Mouse (Mus musculus): ENCODE measurements around the gene Egfl7. TPM values are rescaled to one million over a fixed set of nuclear protein-coding genes. Genes with fewer than 3 reads are reported as not detected.

Egfl7 gene
- polyA plus RNA-seq, 1 experiment from 2014 or later, result 77.4 TPM

DNA sequence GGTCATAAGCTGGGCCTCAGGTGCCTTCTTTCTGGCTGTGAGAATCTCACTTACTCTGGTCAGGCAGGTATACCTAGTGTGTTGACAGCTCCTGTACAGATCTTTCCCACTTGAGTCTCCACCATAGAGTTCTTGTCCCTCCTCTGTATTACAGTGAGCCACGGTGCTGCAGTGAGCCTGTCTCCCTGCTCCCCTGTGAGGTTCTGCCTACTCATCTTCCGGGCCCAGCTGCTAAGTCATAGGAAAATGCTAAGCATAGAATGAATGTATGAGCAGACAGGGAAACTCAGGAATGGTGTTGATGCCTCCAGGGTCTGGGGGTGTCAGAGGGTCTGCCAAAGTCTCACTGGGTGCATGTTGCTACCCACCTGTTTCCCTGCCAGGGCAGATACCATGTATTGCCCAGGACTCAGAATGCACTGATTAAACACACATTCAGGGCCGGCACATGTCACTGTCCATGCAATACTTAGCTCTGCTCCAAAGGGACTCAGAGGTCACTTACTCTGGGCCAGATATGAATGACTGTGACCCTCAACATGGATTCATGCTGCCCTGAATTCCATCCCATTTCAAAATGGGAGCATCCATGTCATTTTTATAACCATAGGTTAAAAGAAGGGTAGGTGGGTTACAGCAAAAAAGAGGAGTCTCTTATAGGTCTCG is 35.8 kb downstream of the Egfl7 start:
- H3K9me3 ChIP-seq, result no peaks in the 10 kb centered on the region
- ATAC-seq (ENCODE audit: insufficient number of reproducible peaks, insufficient read depth, low FRiP score, low TSS enrichment, low read depth), result no peak
- H3K27ac ChIP-seq, result no peak overlapping the region
- no peaks in the 10 kb centered on the region for H3K36me3 ChIP-seq
- H3K9ac ChIP-seq (replicated peaks), result no peak overlapping the region
- H3K4me2 ChIP-seq, result no peak overlapping the region
- H3K4me3 ChIP-seq (replicated peaks), result no peak overlapping the region
- no peaks in the 10 kb centered on the region; the same call in 1 of the 2 replicates for H3K27me3 ChIP-seq
- 81% methylated on average over 4 of the region's 4 CpGs for WGBS
- no peaks in the 10 kb centered on the region for H3K4me1 ChIP-seq (replicated peaks)

DNA sequence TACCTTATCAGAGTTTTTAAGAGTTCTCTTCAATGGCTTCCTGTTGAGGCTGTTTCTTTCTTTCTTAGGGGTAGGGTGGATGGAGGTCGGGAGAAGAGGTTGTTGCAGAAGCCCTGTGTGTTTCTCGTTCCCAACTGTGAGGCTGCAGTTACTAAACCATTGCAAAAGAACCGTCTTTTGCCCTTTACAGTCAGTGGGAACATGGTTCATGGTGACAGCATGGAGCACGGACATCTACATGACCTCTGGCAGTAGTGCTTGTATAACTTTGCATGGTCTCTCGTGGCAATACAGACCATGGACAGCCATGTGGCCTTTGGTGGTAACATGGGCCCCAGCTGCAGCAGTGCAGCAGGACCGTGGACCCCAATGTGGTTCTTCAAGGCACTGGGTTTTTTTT is 37.5 kb downstream of the Egfl7 start:
- Histone ChIP-seq H3K27me3 (no peaks in the 10 kb centered on the region; the same call in 1 of the 2 replicates), H3K4me3 (replicated peaks) (no peak overlapping the region), H3K9me3 (no peaks in the 10 kb centered on the region), H3K36me3 (no peaks in the 10 kb centered on the region), H3K27ac (no peak overlapping the region), H3K4me2 (no peak overlapping the region), H3K9ac (replicated peaks) (no peak overlapping the region), H3K4me1 (replicated peaks) (no peaks in the 10 kb centered on the region)
- no peak for ATAC-seq (ENCODE audit: insufficient number of reproducible peaks, insufficient read depth, low FRiP score, low TSS enrichment, low read depth)
- WGBS, result 82% methylated on average over 6 of the region's 6 CpGs

DNA sequence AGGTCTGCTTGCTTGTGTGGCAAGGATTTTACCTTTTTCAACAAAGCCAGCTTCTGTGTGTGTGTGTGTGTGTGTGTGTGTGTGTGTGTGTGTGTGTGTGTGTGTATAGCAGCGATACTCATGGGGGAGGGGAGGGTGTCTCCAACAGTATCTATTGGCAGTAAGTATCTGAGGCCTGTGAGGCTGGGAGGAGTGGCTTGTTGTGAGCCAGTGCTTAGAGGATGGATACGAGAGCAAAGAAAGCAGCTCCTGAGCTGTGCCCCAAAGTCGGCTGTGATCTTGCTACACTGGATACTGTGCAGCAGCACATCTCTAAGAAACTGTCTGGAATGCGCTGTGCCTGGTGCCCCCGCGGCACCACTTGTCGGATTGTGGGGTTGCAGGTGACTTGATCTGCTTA is 38.1 kb downstream of the Egfl7 start:
- Histone ChIP-seq H3K4me1 (replicated peaks) (no peaks in the 10 kb centered on the region), H3K27me3 (no peaks in the 10 kb centered on the region; the same call in 1 of the 2 replicates), H3K9me3 (no peaks in the 10 kb centered on the region), H3K9ac (replicated peaks) (no peak overlapping the region), H3K4me2 (no peak overlapping the region), H3K4me3 (replicated peaks) (no peak overlapping the region), H3K36me3 (no peaks in the 10 kb centered on the region), H3K27ac (no peak overlapping the region)
- WGBS, result 68% methylated on average over 7 of the region's 7 CpGs
- ATAC-seq (ENCODE audit: insufficient number of reproducible peaks, insufficient read depth, low FRiP score, low TSS enrichment, low read depth), result no peak

- Histone ChIP-seq H3K27me3 (no peaks in the 10 kb centered on the region; the same call in 1 of the 2 replicates), H3K27ac (no peak overlapping the region), H3K9ac (replicated peaks) (no peak overlapping the region), H3K36me3 (no peaks in the 10 kb centered on the region), H3K4me3 (replicated peaks) (no peak overlapping the region), H3K4me1 (replicated peaks) (no peaks in the 10 kb centered on the region), H3K4me2 (no peak overlapping the region), H3K9me3 (no peaks in the 10 kb centered on the region)
- ATAC-seq (ENCODE audit: insufficient number of reproducible peaks, insufficient read depth, low FRiP score, low TSS enrichment, low read depth), result no peak
- WGBS, result 48% methylated on average over 2 of the region's 2 CpGs
Observed at GRCm38 (mm10) chr2:26621246-26621645, 41.4 kb downstream of the Egfl7 start.

GRCm38 (mm10) chr2:26622984-26623383 is 43.2 kb downstream of the Egfl7 start:
- Histone ChIP-seq H3K27ac (no peak overlapping the region), H3K27me3 (no peaks in the 10 kb centered on the region; the same call in 1 of the 2 replicates), H3K36me3 (no peaks in the 10 kb centered on the region), H3K4me1 (replicated peaks) (0 out of 2 replicates have a peak, but pooled peaks cover 4% of the 10 kb centered on the region), H3K4me3 (replicated peaks) (no peak overlapping the region), H3K9ac (replicated peaks) (no peak overlapping the region), H3K4me2 (no peak overlapping the region), H3K9me3 (no peaks in the 10 kb centered on the region)
- no peak for ATAC-seq (ENCODE audit: insufficient number of reproducible peaks, insufficient read depth, low FRiP score, low TSS enrichment, low read depth)
- WGBS, result 61% methylated on average over 5 of the region's 5 CpGs

GRCm38 (mm10) chr2:26625419-26625818 is 45.6 kb downstream of the Egfl7 start:
- no peak overlapping the region for H3K9ac ChIP-seq (replicated peaks)
- 81% methylated on average over 3 of the region's 3 CpGs for WGBS
- no peak overlapping the region for H3K4me2 ChIP-seq
- no peaks in the 10 kb centered on the region for H3K36me3 ChIP-seq
- no peak overlapping the region for H3K27ac ChIP-seq
- no peaks in the 10 kb centered on the region for H3K9me3 ChIP-seq
- ATAC-seq (ENCODE audit: insufficient number of reproducible peaks, insufficient read depth, low FRiP score, low TSS enrichment, low read depth), result no peak
- no peaks in the 10 kb centered on the region for H3K27me3 ChIP-seq
- H3K4me1 ChIP-seq (replicated peaks), result peaks cover 22% of the 10 kb centered on the region
- H3K4me3 ChIP-seq (replicated peaks), result no peak overlapping the region

DNA sequence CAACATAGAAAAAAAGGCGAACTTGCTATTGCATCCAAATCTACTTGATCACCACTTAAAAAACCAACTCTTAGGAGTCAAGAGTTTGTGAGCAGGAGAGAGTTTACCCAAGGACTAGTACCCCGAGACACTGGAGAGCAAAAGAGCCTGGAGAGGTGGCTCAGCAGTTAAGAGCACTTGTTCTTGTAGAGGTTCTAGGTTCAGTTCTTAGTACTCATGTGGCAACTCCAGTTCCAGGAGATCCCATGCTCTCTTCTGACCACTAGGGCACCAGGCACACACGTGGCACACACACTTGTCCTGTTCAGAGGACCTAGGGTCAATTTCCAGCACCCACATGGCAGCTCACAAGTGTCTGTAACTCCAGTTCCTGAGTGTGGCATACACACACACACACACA is 46.3 kb downstream of the Egfl7 start:
- 71% methylated on average over 3 of the region's 3 CpGs for WGBS

DNA sequence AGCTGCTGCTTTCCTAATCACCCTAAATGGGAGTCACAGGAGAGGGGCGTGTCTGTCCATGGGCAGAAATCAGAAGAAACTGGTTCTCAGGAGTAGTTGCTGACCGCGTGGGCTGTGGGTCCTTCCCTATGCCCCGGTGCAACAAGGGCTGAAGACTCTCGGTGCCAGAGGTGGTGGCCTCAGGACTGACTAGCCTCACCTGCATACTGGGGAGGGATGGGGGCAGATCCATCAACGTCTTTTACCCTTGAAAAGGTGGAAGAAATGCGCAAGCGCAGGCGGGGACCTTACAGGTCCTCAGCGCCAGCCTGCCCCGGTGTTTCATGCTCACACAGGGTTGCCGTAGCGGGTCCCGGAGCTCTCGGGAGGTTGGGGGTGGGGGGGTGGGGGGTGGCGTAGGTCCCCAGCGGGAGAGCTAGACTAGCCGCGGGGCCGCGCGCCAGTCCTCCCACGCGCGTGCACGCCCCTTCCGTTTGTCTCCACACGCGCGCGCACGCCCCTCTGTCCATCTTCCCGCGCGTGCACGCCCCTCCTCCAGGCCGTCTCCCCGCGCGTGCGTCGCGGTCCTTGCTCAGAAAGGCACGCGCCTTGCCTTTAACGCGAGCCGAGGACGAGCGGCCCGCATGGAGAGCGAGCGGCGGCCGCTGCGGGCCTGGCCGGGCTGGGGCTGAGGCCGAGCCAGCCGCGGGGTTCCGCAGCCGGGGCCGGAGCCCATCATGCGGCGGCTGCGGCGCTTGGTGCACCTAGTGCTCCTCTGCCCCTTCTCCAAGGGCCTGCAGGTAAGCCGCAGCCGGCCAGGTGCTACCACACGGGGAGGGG is 48.3 kb downstream of the Egfl7 start, which contains the start of gene Fam69b:
TSS of gene Fam69b (plus strand) at position 537 of the 819 bp plus-strand sequence.
- Histone ChIP-seq H3K36me3 (peaks cover 12% of the 10 kb centered on the region; the same call in 1 of the 2 replicates), H3K9me3 (no peaks in the 10 kb centered on the region), H3K4me2 (peak within 1 kb of the TSS; percentile 88), H3K9ac (replicated peaks) (peak within 1 kb of the TSS; percentile 94), H3K27ac (peak within 1 kb of the TSS; percentile 45; the same call in 1 of the 2 replicates), H3K4me1 (replicated peaks) (peaks cover 40% of the 10 kb centered on the region), H3K27me3 (no peaks in the 10 kb centered on the region), H3K4me3 (replicated peaks) (peak within 1 kb of the TSS; percentile 78)
- WGBS, result 1% methylated on average over 70 of the region's 70 CpGs
- ATAC-seq (ENCODE audit: insufficient number of reproducible peaks, insufficient read depth, low FRiP score, low TSS enrichment, low read depth), result peak; percentile 54

More for the DNA sequence above, 46.3 kb downstream of the Egfl7 start:
- Histone ChIP-seq H3K4me3 (replicated peaks) (no peak overlapping the region), H3K4me2 (no peak overlapping the region), H3K36me3 (no peaks in the 10 kb centered on the region), H3K4me1 (replicated peaks) (peaks cover 29% of the 10 kb centered on the region), H3K9ac (replicated peaks) (no peak overlapping the region), H3K9me3 (no peaks in the 10 kb centered on the region), H3K27me3 (no peaks in the 10 kb centered on the region), H3K27ac (no peak overlapping the region)
- ATAC-seq (ENCODE audit: insufficient number of reproducible peaks, insufficient read depth, low FRiP score, low TSS enrichment, low read depth), result no peak

DNA sequence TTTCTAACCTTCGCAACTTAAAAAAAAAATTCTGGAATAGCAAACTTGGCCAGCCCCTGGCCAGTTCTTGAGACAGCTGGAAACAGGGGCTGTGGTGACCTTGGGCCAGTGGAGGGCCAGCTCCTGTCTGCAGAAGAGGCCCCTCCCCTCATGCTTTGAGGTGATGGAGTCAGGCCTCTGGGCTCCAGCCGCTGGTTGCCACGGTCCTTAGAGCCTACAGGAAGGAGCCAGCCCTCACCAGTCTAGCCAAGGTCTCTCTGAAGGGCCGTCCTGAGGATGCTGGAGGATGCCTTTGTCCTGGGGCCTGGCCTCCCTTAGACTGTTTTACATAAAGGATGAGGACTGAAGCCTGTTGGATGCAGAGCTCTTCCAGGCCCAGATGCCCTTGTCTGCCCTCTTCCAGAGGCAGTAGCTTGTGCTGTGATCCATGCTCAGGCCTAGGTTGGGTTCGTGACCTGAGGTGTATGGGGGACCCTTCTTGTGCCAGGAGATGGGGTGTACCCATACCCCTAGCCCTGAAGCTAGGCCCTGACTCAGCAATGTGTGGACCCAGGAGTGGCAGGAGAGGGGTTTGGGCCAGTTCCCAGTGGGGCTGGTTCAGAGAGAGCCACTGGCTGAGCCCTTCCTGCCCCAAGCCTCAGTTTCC is 49.1 kb downstream of the Egfl7 start:
- Histone ChIP-seq H3K4me3 (replicated peaks) (peak overlapping the region; percentile 78), H3K4me1 (replicated peaks) (peaks cover 41% of the 10 kb centered on the region), H3K27ac (peak overlapping the region; percentile 36; the same call in 1 of the 2 replicates), H3K9ac (replicated peaks) (peak overlapping the region; percentile 94), H3K27me3 (no peaks in the 10 kb centered on the region), H3K4me2 (peak overlapping the region; percentile 88), H3K9me3 (no peaks in the 10 kb centered on the region), H3K36me3 (peaks cover 19% of the 10 kb centered on the region; the same call in 1 of the 2 replicates)
- WGBS, result 22% methylated on average over 5 of the region's 5 CpGs
- peak; percentile 54 for ATAC-seq (ENCODE audit: insufficient number of reproducible peaks, insufficient read depth, low FRiP score, low TSS enrichment, low read depth)

GRCm38 (mm10) chr2:26632541-26633395 is 53.0 kb downstream of the Egfl7 start:
- Histone ChIP-seq H3K27me3 (no peaks in the 10 kb centered on the region), H3K27ac (0 out of 2 replicates have a peak overlapping the region, but pooled peaks have one; percentile 35), H3K9me3 (no peaks in the 10 kb centered on the region), H3K9ac (replicated peaks) (no peak overlapping the region; the same call in 1 of the 2 replicates), H3K4me3 (replicated peaks) (no peak overlapping the region), H3K36me3 (peaks cover 57% of the 10 kb centered on the region), H3K4me2 (no peak overlapping the region), H3K4me1 (replicated peaks) (peaks cover 42% of the 10 kb centered on the region)
- 77% methylated on average over 16 of the region's 16 CpGs for WGBS
- ATAC-seq (ENCODE audit: insufficient number of reproducible peaks, insufficient read depth, low FRiP score, low TSS enrichment, low read depth), result no peak
